Mouse (Mus musculus) C3H10T1/2 (cell line): ENCODE measurements around the gene Gucd1. TPM values are rescaled to one million over a fixed set of nuclear protein-coding genes. Genes with fewer than 3 reads are reported as not detected.

Source experiments
- polyA plus RNA-seq, 2 experiments: library from polyadenylated mRNA; unstranded; fragments of >200 nt; fragmentation: generic; extraction: Trizol; gene quantifications; one replicate each; pipeline ENCODE4 v1.2.1; 2012; ENCODE audit warnings: missing spikeins in 2 of 2

The Gucd1 gene
- polyA plus RNA-seq, result 10 to 100 TPM in 1 of 2 experiments, 1 to 10 TPM in 1; 5.3 to 18.5 TPM

GRCm38 (mm10) chr10:75517758-75518143, at the start of gene Gucd1:
Gucd1 (minus strand) TSS chr10:75517972.

DNA sequence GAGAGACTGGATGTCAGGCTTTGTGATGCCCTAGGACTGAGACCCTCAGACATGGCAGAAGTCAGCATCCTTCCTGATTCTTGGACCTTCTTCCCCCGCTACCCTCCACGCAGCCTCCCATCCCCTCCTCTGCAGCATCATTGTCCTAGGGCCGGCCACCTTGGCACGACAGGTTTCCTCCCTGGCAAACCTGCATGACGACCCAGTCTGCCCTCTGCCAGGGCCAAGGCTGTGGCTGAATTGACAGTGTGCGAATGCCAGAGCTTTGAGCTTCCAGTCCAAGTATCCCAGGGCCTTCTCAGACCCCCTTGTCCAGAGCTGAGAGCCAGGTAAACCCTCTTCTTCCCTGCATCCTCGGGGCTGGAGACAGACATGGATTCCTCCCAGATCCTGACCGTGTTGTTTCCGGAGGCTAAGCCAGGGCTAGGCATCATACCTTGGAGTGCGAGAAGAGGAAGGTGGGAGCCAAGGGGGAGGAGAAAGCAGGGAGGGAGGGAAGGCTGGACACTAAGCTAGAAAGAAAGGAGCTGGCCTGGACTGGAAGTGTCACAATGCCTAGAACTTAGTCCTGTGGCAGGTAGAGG, 43.4 kb upstream of the Gucd1 start, which contains the start of gene Ggt1:
Gene Ggt1, plus strand, starts transcription at position 534 of the 584 bp plus-strand sequence.

GRCm38 (mm10) chr10:75559676-75560548, 42.1 kb upstream of the Gucd1 start, which contains the start of gene Lrrc75b:
Lrrc75b (minus strand) TSS chr10:75560330.

DNA sequence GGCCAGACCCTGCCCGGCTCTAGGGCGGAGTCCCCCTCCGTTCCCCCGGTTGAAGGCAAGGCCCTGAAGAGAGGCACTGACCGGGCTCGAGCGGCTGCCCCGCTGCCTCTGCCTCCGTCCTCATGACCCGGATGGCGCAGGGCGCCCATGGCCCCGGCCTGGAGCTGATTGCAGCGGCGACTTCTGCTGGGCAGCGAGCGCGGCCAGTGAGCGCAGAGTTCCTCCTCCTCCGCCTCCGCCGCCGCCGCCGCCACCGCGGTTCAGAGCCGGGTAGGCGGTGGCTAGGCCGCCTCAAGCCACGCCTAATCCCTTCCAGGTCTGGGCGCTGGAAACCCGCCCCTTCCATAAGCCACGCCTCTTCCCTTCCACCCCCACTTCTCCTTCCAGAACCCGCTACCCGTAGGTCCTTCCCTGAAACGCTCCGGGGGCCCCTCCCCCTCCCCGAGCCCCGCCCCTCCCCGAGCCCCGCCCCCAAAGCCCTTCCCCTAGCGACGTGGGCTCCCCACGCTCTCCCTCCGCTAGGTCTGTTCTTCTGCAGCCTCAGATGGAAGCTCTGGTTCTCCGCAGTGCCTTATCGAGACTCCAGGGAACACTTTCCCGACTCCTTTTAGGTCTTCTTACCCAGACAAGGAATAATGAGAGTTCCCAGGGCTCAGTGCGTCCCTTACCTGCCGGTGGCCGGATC, 557 bp downstream of the Gucd1 start, which contains the start of gene Snrpd3:
Gene Snrpd3, plus strand, starts transcription at position 479 of the 685 bp plus-strand sequence.

GRCm38 (mm10) chr10:75400958-75401357, 116.8 kb downstream of the Gucd1 start, which contains the start of gene Upb1:
Upb1 (plus strand) TSS chr10:75401115.

GRCm38 (mm10) chr10:75316872-75316907, 201.1 kb downstream of the Gucd1 start, which contains the start of gene Adora2a:
Adora2a (plus strand) TSS chr10:75316877.

Other genes with a start within 250 kb of the Gucd1 start
- gene Adora2a, start 201.1 kb downstream of the Gucd1 start, polyA plus RNA-seq, result under 1 TPM; 0.01 to 0.02 TPM
- gene Upb1, start 116.9 kb downstream of the Gucd1 start, polyA plus RNA-seq, result not detected
- gene Snrpd3, start 421 bp downstream of the Gucd1 start, polyA plus RNA-seq, result 100 to 1,000 TPM in 1 of 2 experiments, 10 to 100 TPM in 1; 93.6 to 181 TPM
- 10 to 100 TPM in 1 of 2 experiments, 1 to 10 TPM in 1; 3.5 to 32.0 TPM for gene Lrrc75b, start 42.4 kb upstream of the Gucd1 start, polyA plus RNA-seq
- 1 to 10 TPM in 1 of 2 experiments, under 1 TPM in 1; 0.19 to 1.8 TPM for gene Ggt1, start 43.6 kb upstream of the Gucd1 start, polyA plus RNA-seq
- gene Ggt5, start 71.4 kb upstream of the Gucd1 start, polyA plus RNA-seq, result 1 to 10 TPM in 1 of 2 experiments, under 1 TPM in 1; 0.02 to 2.8 TPM
- 1 to 10 TPM in 1 of 2 experiments, under 1 TPM in 1; 0.04 to 8.0 TPM for gene Susd2, start 126.0 kb upstream of the Gucd1 start, polyA plus RNA-seq
- 10 to 100 TPM; 10.8 to 44.7 TPM for gene Cabin1, start 246.4 kb upstream of the Gucd1 start, polyA plus RNA-seq